Mouse (Mus musculus) bone marrow macrophage, adult 2 months (primary cell): Measurements from ENCODE around the gene Trim8.

Experiments used
- CTCF ChIP-seq: IDR thresholded peaks from 2 replicates; pipeline ENCODE4 v1.5.1; 2012; ENCODE audit warnings: low read depth, mild to moderate bottlenecking, low read length, moderate library complexity
- POLR2A ChIP-seq: IDR thresholded peaks from 2 replicates; pipeline ENCODE4 v1.6.1; 2012; ENCODE audit warnings: mild to moderate bottlenecking, low read depth, low read length, borderline replicate concordance

- TF ChIP-seq CTCF, result no peak
- no peak for TF ChIP-seq POLR2A
Observed at GRCm38 (mm10) chr19:46552496-46552895, 51.0 kb downstream of the Trim8 start.
